Mouse (Mus musculus) lung, postnatal 0 days (tissue): ENCODE measurements at regions not wholly inside any gene's neighbourhood (a gene's known extent, or its start where the extent isn't known, plus 50 kb on each side); places are given as distances from the start of the nearest gene placed in this dataset.

Source experiments
- CTCF ChIP-seq: IDR thresholded peaks from 2 replicates; pipeline ENCODE4 v1.5.1; 2016; ENCODE audit warnings: antibody characterized with exemption, mild to moderate bottlenecking
- EP300 ChIP-seq: IDR thresholded peaks from 2 replicates; pipeline ENCODE4 v1.6.1; 2016; ENCODE audit warnings: antibody characterized with exemption, mild to moderate bottlenecking, control low read depth

DNA sequence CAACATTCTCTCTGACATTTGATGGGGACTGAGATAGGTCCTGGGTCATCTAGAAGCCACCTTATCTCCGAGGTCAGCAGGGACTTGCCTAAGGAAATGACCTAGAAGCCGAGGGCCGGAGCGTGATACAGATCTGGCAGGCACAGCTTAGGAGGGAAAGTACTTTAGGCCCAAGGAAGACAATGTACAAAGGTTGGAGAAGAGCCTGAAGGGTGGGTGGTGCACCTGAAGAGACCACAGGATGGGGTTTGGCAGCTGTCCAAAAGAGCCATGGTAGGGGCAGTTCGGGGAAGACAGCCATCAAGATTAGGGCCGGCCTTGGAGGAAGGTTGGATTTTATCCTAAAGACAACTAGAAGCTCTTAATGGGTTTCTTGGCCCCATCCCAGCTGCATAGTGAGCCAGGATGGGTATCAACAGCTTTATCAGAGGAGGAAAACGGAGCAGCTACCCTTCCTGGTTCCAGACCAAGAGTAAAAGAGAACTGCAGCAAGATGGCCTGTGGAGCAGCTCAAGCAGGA is 120.8 kb upstream of the Klf3 start:
- TF ChIP-seq EP300 (peak; percentile 83), CTCF (peak; percentile 22; the same call in 1 of the 2 replicates)
